Mouse (Mus musculus) gastrocnemius, adult 8-10 months (tissue): ENCODE data around the gene Slc22a18. TPM values are rescaled to one million over a fixed set of nuclear protein-coding genes. Genes with fewer than 3 reads are reported as not detected.

Experiments used
- total RNA-seq, 4 experiments: library from RNA; stranded (reverse); gene quantifications; 2 replicates each; pipeline ENCODE4 v1.2.4; 2022

Gene Slc22a18
- total RNA-seq, 4 experiments from 2014 or later: 0.32 to 0.56 TPM; not detected in 2

Other genes with a start within 250 kb of the Slc22a18 start
- 10 to 100 TPM; 14.9 to 27.6 (median 22.9) TPM for gene Cdkn1c, start 12.7 kb upstream of the Slc22a18 start, total RNA-seq
- not detected for gene Phlda2, start 29.4 kb downstream of the Slc22a18 start, total RNA-seq
- 100 to 1,000 TPM; 181 to 185 (median 183) TPM for gene Nap1l4, start 75.4 kb downstream of the Slc22a18 start, total RNA-seq
- 10 to 100 TPM; 31.9 to 41.9 (median 38.4) TPM for gene Cars, start 126.4 kb downstream of the Slc22a18 start, total RNA-seq
- gene Tnfrsf26, start 155.0 kb downstream of the Slc22a18 start, total RNA-seq: under 1 TPM; 0.07 to 0.21 (median 0.14) TPM
- gene Tnfrsf22, start 175.9 kb downstream of the Slc22a18 start, total RNA-seq: 1 to 10 TPM; 1.2 to 2.8 (median 1.7) TPM
- gene Tnfrsf23, start 212.1 kb downstream of the Slc22a18 start, total RNA-seq: 1 to 10 TPM; 2.5 to 4.6 (median 3.4) TPM